Mouse (Mus musculus) hindbrain, embryonic 12.5 days (tissue): Measurements from ENCODE around the gene Vwa3b. TPM values are rescaled to one million over a fixed set of nuclear protein-coding genes. Genes with fewer than 3 reads are reported as not detected.

Experiments
- ATAC-seq: fragments of 200-750 bp; cut with Nextera tagmentation; 2 replicates; pipeline ENCODE4 v1.8.0; 2017; ENCODE audit warnings: moderate TSS enrichment; ENCODE audit not compliant: low FRiP score
- H3K27ac ChIP-seq: fragments of 300-500 bp; sonication (generic); 2 replicates; pipeline ENCODE4 v1.5.1; 2016; ENCODE audit warnings: mild to moderate bottlenecking
- H3K27me3 ChIP-seq: fragments of 300-500 bp; sonication (generic); 2 replicates; pipeline ENCODE4 v1.6.1; 2016; ENCODE audit warnings: mild to moderate bottlenecking
- H3K36me3 ChIP-seq: fragments of 300-500 bp; sonication (generic); 2 replicates; pipeline ENCODE4 v1.6.1; 2016; ENCODE audit warnings: mild to moderate bottlenecking
- H3K4me1 ChIP-seq: fragments of 300-500 bp; sonication (generic); 2 replicates; pipeline ENCODE4 v1.6.1; 2016
- H3K4me2 ChIP-seq: fragments of 300-500 bp; sonication (generic); replicated peaks from 2 replicates; pipeline ENCODE4 v1.6.1; 2016; ENCODE audit warnings: mild to moderate bottlenecking
- H3K4me3 ChIP-seq: fragments of 300-500 bp; sonication (generic); 2 replicates; pipeline ENCODE4 v1.5.1; 2016; ENCODE audit warnings: mild to moderate bottlenecking
- H3K9ac ChIP-seq: fragments of 300-500 bp; sonication (generic); 2 replicates; pipeline ENCODE4 v1.6.1; 2016; ENCODE audit warnings: mild to moderate bottlenecking, moderate library complexity
- H3K9me3 ChIP-seq: fragments of 300-500 bp; sonication (generic); replicated peaks from 2 replicates; pipeline ENCODE4 v1.6.1; 2016; ENCODE audit warnings: mild to moderate bottlenecking
- WGBS: fragments of 180-500 bp; shearing (Covaris S2); methylation state at CpG from one replicate; pipeline ENCODE4 v1.1.7; 2016; 5-methylcytosine and 5-hydroxymethylcytosine counted together
- polyA plus RNA-seq: library from polyadenylated mRNA; unstranded; fragments of >200 nt; fragmentation: Nextera tagmentation; extraction: Ambion mirVana; gene quantifications from 2 replicates; pipeline ENCODE4 v1.2.1, GENCODE M21; 2016

Vwa3b gene
- polyA plus RNA-seq, 1 experiment from 2014 or later = 0.96 TPM

GRCm38 (mm10) chr1:37222002-37222401, 195.6 kb downstream of the Vwa3b start:
- Histone ChIP-seq H3K9ac (no peak overlapping the region), H3K9me3 (no peaks in the 10 kb centered on the region), H3K4me1 (peaks cover 19% of the 10 kb centered on the region), H3K27ac (no peak overlapping the region), H3K36me3 (no peaks in the 10 kb centered on the region), H3K4me2 (no peak overlapping the region), H3K4me3 (no peak overlapping the region), H3K27me3 (peaks cover 10% of the 10 kb centered on the region)
- no peak for ATAC-seq
- 72% methylated on average over 7 of the region's 7 CpGs for WGBS

GRCm38 (mm10) chr1:37230404-37230803, 204.0 kb downstream of the Vwa3b start:
- 68% methylated on average over 6 of the region's 6 CpGs for WGBS
- no peak for ATAC-seq
- H3K4me2 ChIP-seq = no peak overlapping the region
- H3K9ac ChIP-seq = no peak overlapping the region
- no peaks in the 10 kb centered on the region for H3K4me1 ChIP-seq
- no peaks in the 10 kb centered on the region for H3K27me3 ChIP-seq
- 0 out of 2 replicates have a peak, but pooled peaks cover 9% of the 10 kb centered on the region for H3K9me3 ChIP-seq
- H3K36me3 ChIP-seq = no peaks in the 10 kb centered on the region
- no peak overlapping the region for H3K27ac ChIP-seq
- H3K4me3 ChIP-seq = no peak overlapping the region

GRCm38 (mm10) chr1:37231295-37231701, 204.9 kb downstream of the Vwa3b start:
- no peaks in the 10 kb centered on the region for H3K4me1 ChIP-seq
- H3K9me3 ChIP-seq = 0 out of 2 replicates have a peak, but pooled peaks cover 9% of the 10 kb centered on the region
- WGBS = 66% methylated on average over 6 of the region's 6 CpGs
- no peak overlapping the region for H3K9ac ChIP-seq
- no peak for ATAC-seq
- no peaks in the 10 kb centered on the region for H3K27me3 ChIP-seq
- no peak overlapping the region for H3K27ac ChIP-seq
- no peak overlapping the region for H3K4me3 ChIP-seq
- no peaks in the 10 kb centered on the region for H3K36me3 ChIP-seq
- H3K4me2 ChIP-seq = no peak overlapping the region

Other genes with a start within 250 kb of the Vwa3b start
- 18.2 and 21.1 TPM in 2 replicates for gene Tmem131, start 82.9 kb upstream of the Vwa3b start, polyA plus RNA-seq
- gene Cnga3, start 187.8 kb downstream of the Vwa3b start, polyA plus RNA-seq = 0.15 TPM in 1 of 2 replicates, not detected in the other